Mouse (Mus musculus) testis, adult 10 weeks (tissue): ENCODE results near the gene Ifi208. TPM values are rescaled to one million over a fixed set of nuclear protein-coding genes. Genes with fewer than 3 reads are reported as not detected.

Experiments
- polyA plus RNA-seq: library from polyadenylated mRNA; stranded (reverse); fragments of 350-450 nt; fragmentation: Illumina TruSeq; extraction: RNeasy Lipid Tissue Mini Kit (QIAGEN cat#74804); gene quantifications from one replicate; pipeline ENCODE4 v1.2.3, GENCODE M21; 2014; ENCODE audit warnings: low read depth, low replicate concordance

Ifi208 gene
- 0.35 TPM for polyA plus RNA-seq

DNA sequence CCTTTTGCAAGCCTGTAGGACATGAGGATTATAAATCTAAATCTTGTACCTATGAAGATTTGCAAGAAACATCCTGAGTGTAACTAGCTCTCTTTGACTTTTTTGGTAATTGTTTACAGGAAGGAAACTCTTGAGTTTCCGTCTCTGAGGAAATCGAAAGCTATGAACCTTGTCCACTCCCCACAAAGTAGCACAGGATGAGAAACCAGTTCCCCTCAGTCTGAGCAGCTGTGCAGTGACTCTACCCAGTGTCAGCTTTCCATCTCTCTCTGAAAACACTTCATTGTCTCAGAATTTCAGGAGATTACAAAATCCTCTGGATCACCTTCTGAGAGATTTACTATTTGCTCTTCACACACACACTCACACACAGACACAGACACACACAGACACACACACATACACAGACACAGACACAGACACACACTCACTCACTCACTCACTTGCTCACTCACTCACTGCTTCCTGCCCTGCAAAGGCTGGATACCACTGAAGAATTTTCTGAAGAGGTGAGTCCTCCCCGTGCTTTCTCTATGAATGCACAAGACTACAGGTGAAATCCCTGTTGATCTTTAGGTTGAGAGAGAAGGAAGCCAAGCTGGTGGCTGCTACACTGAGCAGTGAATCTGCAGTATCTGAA, at the start of gene Ifi208:
Gene Ifi208 (plus strand): TSS at position 218 of the 640 bp plus-strand sequence.

GRCm38 (mm10) chr1:173630622-173631021, 42.9 kb upstream of the Ifi208 start, which contains the start of gene Ifi209:
TSS of gene Ifi209 (plus strand) at chr1:173630917.

GRCm38 (mm10) chr1:173741656-173742055, 68.2 kb downstream of the Ifi208 start, which contains the start of gene Ifi207:
TSS of gene Ifi207 (minus strand) at chr1:173741747.

Other genes starting within 250 kb of the Ifi208 start
- gene Ifi206, start 182.6 kb upstream of the Ifi208 start, polyA plus RNA-seq = 0.38 TPM
- gene Ifi214, start 137.7 kb upstream of the Ifi208 start, polyA plus RNA-seq = 0.80 TPM
- 0.74 TPM for gene Ifi213, start 74.4 kb upstream of the Ifi208 start, polyA plus RNA-seq
- gene Ifi209, start 42.8 kb upstream of the Ifi208 start, polyA plus RNA-seq = 32.0 TPM
- gene Ifi207, start 68.1 kb downstream of the Ifi208 start, polyA plus RNA-seq = 1.4 TPM
- 2.7 TPM for gene Ifi204, start 93.3 kb downstream of the Ifi208 start, polyA plus RNA-seq
- gene Ifi211, start 239.4 kb downstream of the Ifi208 start, polyA plus RNA-seq = 1.7 TPM